Mouse (Mus musculus) megakaryocyte, embryonic 14.5 days (primary cell): ENCODE data around the gene Cxcl9. TPM values are rescaled to one million over a fixed set of nuclear protein-coding genes. Genes with fewer than 3 reads are reported as not detected.

ENCODE experiments used
- H3K27me3 ChIP-seq: replicated peaks from 2 replicates; pipeline ENCODE3; 2012; ENCODE audit warnings: inconsistent platforms
- H3K36me3 ChIP-seq: replicated peaks from 2 replicates; pipeline ENCODE3; 2012; ENCODE audit warnings: low read length, inconsistent platforms, mixed read lengths
- H3K4me1 ChIP-seq: 2 replicates; pipeline ENCODE4 v1.6.1; 2012; ENCODE audit warnings: inconsistent platforms
- H3K4me3 ChIP-seq: replicated peaks from 2 replicates; pipeline ENCODE3; 2012; ENCODE audit warnings: moderate library complexity, mild to moderate bottlenecking, inconsistent platforms
- H3K9me3 ChIP-seq: 2 replicates; pipeline ENCODE4 v1.6.1; 2012; ENCODE audit warnings: inconsistent platforms
- FLI1 ChIP-seq: IDR thresholded peaks from 2 replicates; pipeline ENCODE4 v1.6.1; 2012; ENCODE audit warnings: low read length, inconsistent platforms, mixed read lengths
- GATA1 ChIP-seq: IDR thresholded peaks from 3 replicates; pipeline ENCODE4 v1.6.1; 2012; ENCODE audit warnings: mixed read lengths, low read length, inconsistent platforms, borderline replicate concordance
- polyA plus RNA-seq: library from polyadenylated mRNA; stranded (reverse); fragments of >175 nt; gene quantifications from 2 replicates; pipeline ENCODE4 v1.2.3, GENCODE M21; 2012; ENCODE audit warnings: low replicate concordance; ENCODE audit not compliant: insufficient read depth

The Cxcl9 gene
- polyA plus RNA-seq, 1 experiment: not detected

- no peak overlapping the region for H3K4me3 ChIP-seq
- peaks cover 89% of the 10 kb centered on the region for H3K36me3 ChIP-seq
- peaks cover 20% of the 10 kb centered on the region for H3K4me1 ChIP-seq
Observed at GRCm38 (mm10) chr5:92287840-92288239, 40.0 kb downstream of the Cxcl9 start.

GRCm38 (mm10) chr5:92283107-92283506 lies 44.8 kb downstream of the Cxcl9 start:
- TF ChIP-seq FLI1: no peak
- no peak for TF ChIP-seq GATA1
- Histone ChIP-seq H3K27me3 (no peaks in the 10 kb centered on the region), H3K36me3 (peaks cover 42% of the 10 kb centered on the region), H3K9me3 (no peaks in the 10 kb centered on the region), H3K4me1 (peaks cover 36% of the 10 kb centered on the region), H3K4me3 (no peak overlapping the region)

More at GRCm38 (mm10) chr5:92287840-92288239, 40.0 kb downstream of the Cxcl9 start:
- Histone ChIP-seq H3K9me3 (no peaks in the 10 kb centered on the region), H3K27me3 (no peaks in the 10 kb centered on the region)
- TF ChIP-seq GATA1 (no peak), FLI1 (no peak)

- peaks cover 41% of the 10 kb centered on the region for H3K4me1 ChIP-seq
- no peak overlapping the region for H3K4me3 ChIP-seq
- no peak for TF ChIP-seq FLI1
- TF ChIP-seq GATA1: no peak
- H3K9me3 ChIP-seq: no peaks in the 10 kb centered on the region
- peaks cover 37% of the 10 kb centered on the region for H3K36me3 ChIP-seq
- H3K27me3 ChIP-seq: no peaks in the 10 kb centered on the region
Observed at GRCm38 (mm10) chr5:92282571-92282970, 45.3 kb downstream of the Cxcl9 start.

GRCm38 (mm10) chr5:92278942-92279537 lies 48.8 kb downstream of the Cxcl9 start:
- H3K4me3 ChIP-seq: no peak overlapping the region
- H3K27me3 ChIP-seq: peaks cover 18% of the 10 kb centered on the region
- H3K36me3 ChIP-seq: peaks cover 32% of the 10 kb centered on the region
- TF ChIP-seq GATA1 (no peak), FLI1 (no peak)
- H3K4me1 ChIP-seq: peaks cover 47% of the 10 kb centered on the region
- no peaks in the 10 kb centered on the region for H3K9me3 ChIP-seq

- no peak for TF ChIP-seq GATA1
- TF ChIP-seq FLI1: no peak
- Histone ChIP-seq H3K36me3 (peaks cover 32% of the 10 kb centered on the region), H3K4me3 (peak within 1 kb of the TSS; percentile 98), H3K9me3 (no peaks in the 10 kb centered on the region), H3K4me1 (peaks cover 35% of the 10 kb centered on the region), H3K27me3 (peaks cover 22% of the 10 kb centered on the region)
Observed at GRCm38 (mm10) chr5:92277437-92278394, 50.2 kb downstream of the Cxcl9 start, which contains the start of gene Naaa. TSS of gene Naaa (minus strand) at chr5:92278170.

Other genes starting within 250 kb of the Cxcl9 start
- 3.8 and 11.5 TPM in 2 replicates for gene G3bp2, start 244.4 kb downstream of the Cxcl9 start, polyA plus RNA-seq
- gene Uso1, start 190.1 kb downstream of the Cxcl9 start, polyA plus RNA-seq: 24.1 and 49.3 TPM in 2 replicates
- gene U90926, start 112.7 kb downstream of the Cxcl9 start, polyA plus RNA-seq: not detected in 2 replicates
- gene Ppef2, start 71.8 kb downstream of the Cxcl9 start, polyA plus RNA-seq: 0.37 TPM in 1 of 2 replicates, not detected in the other
- gene Naaa, start 49.9 kb downstream of the Cxcl9 start, polyA plus RNA-seq: 5.5 and 6.1 TPM in 2 replicates
- 5.1 and 10.0 TPM in 2 replicates for gene Sdad1, start 17.6 kb downstream of the Cxcl9 start, polyA plus RNA-seq
- gene Art3, start 3.7 kb upstream of the Cxcl9 start, polyA plus RNA-seq: not detected in 2 replicates
- not detected in 2 replicates for gene Cxcl10, start 20.8 kb upstream of the Cxcl9 start, polyA plus RNA-seq
- gene Nup54, start 107.1 kb upstream of the Cxcl9 start, polyA plus RNA-seq: 3.1 TPM in 1 of 2 replicates, not detected in the other
- gene Scarb2, start 178.8 kb upstream of the Cxcl9 start, polyA plus RNA-seq: 4.8 and 6.0 TPM in 2 replicates
- gene Fam47e, start 227.0 kb upstream of the Cxcl9 start, polyA plus RNA-seq: not detected in 2 replicates